Mouse (Mus musculus) heart, adult 9 months (tissue): ENCODE results near the gene Atp6v1f.

Experiments
- DNase-seq, 2 experiments: peaks; one replicate each; pipeline ENCODE4 v3.0.0; 2022; ENCODE audit warnings: low spot score in 2 of 2

The Atp6v1f gene

DNA sequence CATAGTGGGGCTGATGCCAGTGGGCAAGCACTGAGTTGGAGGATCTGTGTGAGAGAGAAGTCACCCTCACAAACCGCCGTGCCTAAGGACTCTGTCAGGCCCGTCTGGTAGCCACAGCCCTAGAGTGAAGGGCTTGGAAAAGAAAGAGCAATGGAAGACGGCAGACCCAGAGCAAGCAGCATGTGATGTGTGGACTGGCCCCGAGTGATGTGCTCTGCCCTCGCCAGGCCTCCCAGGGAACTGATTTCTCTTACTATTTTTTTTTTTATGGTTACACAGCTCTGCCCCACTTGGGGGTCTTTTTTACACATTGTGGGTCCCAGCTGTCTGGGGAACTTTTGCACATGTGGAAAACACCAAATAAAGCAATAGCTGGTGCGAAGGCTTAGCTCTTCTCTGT is 6.0 kb upstream of the Atp6v1f start:
- DNase-seq: no peak

DNA sequence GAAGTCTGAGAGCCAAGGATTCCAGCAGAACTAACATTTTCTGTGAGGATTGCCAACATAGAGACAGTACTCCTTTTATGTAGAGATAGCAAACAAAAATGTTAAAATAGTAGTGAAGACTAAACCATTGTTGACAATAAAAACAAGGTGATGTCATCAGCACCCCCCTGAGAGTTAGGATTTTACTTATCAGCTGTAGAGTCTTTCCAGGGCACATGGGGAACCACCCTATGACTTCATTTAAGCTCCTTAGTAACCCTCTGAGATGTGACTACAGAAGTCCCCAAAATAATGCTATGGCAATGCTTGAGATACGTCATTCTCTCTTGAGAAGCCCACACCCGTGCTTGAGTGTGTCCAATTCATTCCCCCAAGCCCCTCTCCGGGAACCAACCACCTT is 4.1 kb upstream of the Atp6v1f start:
- DNase-seq: no peak

DNA sequence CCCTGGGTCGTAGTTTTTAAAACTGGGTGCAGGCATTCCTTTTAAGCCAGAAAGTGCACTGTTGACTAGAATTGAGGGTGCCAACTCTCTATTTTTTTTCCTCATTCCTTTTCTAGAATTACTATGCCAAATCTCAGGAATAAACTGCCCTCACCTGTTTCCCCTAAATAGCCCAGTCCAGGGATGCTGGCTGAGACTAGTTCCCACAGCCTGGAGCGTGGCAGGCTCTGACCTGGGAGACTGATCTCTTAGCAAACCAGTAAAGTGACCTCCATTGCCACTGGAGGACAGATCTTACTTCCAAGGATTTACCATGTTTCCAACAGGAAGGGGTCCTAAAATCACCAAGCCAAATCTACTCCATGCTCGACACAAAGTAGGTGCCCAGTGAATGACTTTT is 1.3 kb downstream of the Atp6v1f start:
- no peak for DNase-seq

DNA sequence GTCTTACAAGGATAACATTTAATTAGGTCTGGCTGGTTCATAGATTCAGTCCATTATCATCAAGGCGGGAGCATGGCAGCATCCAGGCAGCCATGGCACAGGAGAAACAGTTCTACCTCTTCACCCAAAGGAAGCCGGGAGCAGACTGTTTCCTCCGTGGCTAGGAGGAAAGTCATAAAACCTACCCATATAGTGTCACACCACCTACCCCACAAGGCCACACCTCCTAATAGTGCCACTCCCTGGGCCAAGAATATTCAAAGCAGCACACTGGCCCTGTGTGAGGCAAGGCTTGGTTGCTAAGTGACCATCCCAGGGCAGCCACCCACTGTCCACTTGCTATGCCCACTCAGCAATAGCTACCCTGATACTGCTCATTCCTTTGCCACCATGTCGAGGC is 3.6 kb downstream of the Atp6v1f start, which contains the start of gene Atp6v1fnb:
Gene Atp6v1fnb, plus strand, starts transcription at position 301 of the 400 bp plus-strand sequence.
- no peak for DNase-seq

DNA sequence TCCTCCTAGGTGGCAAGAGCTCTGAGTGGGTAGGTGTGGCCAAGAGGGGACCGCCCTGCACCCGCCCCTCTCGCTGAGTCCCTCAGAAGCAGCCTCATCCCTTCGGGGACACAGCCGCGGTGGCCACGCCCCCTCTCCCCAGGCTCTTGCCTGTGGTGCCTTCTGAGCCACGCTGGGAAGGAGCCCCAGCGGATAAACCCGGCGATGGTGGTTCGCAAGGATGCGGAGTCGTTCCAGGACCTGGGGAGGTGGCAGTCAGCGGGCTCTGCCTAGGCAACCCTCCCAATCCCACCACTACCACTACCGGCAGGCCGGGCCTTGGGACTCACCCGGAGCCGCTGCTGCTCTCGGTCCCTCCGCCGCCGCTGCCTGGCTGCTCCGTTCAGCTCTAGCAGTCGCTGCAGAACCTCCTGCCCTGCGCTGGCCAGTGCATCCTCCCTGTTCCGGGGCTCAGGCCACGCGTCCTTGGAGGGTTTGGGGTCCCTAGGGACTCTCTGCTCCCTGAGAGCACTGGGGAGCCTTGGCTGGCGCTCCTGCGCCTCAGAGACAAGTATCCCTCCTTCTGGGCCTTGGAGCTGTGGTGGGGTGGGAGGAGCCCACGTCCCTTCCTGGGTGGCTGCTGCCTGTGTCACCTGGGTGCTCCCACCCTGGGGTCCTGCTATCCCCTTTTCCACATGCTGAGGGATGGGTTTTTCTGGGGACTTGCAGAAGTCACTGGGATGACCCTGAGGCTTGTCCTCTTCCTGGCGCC is 6.6 kb downstream of the Atp6v1f start:
- DNase-seq: peak; percentile 61

DNA sequence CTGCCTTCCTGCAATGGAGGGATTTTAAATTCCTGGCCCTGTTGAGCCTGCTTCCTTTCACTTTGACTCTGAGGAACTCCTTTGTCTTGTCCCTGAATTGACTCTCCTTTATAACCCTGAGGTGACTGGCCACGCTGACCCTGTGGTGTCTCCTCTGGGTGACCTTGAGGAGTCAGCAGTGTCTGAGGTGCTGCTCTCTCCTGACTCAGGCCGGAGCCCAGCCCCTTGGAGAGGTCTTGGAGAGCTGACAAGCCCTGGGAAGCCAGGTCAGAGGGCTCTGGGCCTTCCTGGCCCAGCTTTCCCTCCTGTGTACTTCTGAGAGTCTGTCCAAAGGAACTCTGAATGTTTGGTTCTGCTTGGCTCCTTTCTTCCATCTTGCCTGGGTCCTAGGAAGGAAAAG is 7.2 kb downstream of the Atp6v1f start:
- no peak for DNase-seq

DNA sequence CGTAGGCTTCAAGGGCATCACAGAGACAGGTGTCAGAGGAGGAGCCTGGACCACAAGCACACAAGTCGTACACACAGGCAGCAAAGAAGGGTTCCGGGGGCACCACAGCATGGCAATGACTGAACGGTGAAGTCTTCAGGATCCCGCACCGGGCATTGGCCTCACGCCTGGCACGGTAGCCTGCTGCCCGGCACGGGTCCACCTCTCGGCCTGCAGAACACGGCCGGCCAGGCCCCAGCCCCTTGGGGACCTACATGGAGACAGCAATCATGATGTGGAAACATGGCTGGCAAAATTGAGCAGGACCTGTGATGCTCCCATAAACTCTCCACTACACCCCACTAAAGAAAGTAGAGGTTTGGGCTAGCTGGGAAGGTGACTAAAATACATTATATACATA is 15.2 kb downstream of the Atp6v1f start:
- DNase-seq: no peak

DNA sequence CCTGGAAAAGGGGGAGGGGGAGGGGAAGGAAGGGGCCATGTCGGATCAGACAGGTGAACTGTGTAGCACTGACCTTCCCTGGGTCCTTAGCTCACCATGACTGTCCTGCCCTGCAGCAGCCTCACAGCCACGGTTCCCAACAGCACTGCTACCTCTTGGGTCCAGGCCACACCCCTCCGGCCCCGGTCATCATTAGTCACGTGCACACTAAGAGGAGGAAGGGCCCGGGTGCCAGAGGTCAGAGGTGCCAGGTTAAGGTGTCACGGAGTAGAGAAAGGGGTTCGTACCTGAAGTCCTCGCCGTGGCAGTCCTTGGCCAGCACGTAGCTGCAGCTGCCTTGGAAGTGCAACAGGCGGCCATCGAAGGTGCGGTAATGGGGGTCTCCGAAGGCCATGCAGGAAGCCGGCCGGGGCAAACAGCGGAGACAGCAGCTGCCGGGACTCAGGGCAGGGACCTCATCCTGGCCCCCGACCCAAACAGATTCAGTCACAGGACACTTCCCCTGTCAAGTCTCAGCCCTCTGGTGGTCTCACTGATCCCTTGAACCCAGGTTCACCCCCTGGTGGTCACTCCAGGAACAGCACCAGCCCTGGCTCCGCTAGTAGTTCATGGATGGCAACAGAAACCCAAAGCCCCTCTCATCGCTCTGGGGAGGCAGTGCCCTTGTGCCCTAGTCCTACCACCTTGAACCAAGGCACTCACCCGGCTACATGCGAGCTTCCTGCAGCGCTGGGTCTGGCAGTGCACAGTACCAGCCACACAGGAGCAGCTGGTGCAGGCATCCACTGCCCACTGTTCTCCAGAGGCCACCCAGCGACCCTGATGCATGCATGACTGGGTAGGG is 17.4 kb downstream of the Atp6v1f start:
- no peak for DNase-seq

DNA sequence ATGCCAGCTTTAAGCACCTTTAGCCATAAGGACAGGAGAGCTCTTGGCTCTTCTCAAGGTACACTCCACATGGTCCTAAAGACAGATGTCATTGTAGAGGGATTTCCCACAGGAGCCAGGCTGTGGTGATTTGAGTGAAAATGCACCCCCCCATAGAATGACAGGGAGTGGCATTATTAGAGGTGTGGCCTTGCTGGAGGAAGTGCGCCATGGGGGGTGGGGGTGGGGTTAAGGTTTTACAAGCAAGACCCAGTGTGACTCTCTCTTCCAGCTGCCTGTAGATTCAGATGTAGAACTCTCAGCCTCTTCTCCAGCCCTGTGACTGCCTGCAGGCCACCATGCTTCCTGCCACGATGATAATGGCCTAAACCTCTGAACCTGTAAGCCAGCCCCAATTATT is 18.4 kb downstream of the Atp6v1f start:
- DNase-seq: no peak

DNA sequence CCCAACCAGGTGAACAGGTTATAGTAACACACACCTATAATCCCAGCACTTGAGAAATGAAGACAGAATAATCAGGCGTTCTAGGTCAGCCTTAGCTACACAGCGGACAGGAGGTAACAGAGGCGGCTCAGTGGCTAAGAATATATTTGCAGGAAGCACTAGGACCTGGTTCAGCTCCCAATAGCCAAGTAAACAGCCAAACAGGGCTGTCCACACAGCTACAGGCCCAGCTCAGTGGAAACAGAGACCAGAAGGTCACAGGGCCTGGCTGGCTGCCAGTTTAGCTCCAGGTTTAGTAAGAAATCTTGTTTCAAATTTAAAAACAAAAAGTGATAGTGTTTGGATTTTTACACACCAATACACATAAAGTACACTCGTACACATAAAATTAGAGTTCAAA is 26.6 kb downstream of the Atp6v1f start:
- DNase-seq: no peak

DNA sequence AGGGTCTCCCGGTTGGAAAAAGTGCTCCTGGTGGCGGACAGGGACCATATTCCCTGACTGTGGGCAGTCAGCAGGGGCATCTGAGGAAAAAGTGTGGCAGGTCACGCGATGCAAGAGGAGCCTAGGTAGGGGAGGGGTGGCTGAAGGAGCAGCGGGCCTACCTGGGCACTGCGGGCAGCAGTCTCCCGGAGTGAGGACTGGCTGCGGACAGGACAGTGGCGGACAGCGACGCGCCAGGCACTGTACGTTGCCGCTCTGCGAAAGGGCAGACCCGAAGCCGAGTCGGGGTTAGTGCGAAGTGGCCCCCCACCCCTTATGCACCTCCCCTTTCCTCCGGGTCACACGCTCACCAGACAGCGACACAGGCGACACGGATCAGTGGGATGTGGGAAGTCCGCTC is 28.8 kb downstream of the Atp6v1f start:
- DNase-seq: no peak

DNA sequence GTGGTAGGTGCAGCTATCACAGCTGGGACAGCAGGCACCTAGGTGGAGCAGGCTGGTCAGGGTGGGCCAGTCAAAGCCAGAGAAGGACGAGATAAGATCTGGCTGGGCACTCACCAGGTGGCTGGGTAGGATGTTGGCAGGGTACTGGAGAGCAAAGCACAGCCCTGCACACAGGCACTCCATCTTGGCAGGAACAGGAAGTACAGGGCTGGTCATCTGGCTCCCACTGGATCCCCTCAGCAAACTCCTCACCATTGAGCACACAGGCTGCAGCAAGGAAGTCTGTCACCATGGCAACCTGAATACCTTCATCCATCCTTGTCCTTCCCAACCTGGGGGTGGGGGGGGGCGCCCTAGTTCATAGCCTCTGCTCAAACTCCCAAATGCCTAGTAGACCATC is 30.3 kb downstream of the Atp6v1f start:
- no peak for DNase-seq

DNA sequence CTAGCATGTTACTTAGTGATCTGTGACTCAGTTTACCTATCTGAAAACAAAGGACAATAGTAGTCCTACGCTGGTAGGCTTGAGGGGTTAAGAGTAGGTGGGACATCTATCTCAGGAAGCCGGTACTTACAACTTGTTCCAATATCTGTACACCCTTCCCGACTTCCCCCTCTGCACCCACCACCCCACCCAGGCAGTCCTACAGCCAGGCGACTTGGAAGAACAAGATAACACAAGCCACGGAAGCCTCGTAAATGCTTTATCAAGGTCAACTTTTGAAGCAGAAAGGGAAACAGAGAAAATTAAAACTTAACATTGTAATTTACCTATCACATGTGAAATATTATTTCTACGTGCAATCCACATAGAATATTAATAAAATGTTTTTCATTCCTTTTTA is 32.7 kb downstream of the Atp6v1f start:
- no peak for DNase-seq

DNA sequence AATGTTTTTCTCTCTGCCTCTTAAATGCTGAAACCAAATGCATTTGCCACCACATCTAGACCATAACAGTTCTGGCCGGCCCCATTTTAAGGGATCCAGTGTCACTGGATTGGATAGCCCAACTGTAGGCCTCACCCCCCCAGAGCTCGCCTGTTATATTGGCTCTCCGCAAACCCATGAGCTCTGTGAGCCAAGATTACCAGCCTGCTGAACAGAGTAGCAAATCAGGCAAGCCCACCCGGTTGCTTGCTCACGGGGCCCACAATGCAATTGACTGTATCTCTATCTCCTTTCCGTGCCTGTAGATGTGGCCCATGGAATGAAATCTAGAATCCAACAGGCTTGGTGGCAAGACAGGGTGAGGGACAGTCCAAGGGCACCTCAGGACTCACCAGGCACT is 33.3 kb downstream of the Atp6v1f start:
- no peak for DNase-seq

DNA sequence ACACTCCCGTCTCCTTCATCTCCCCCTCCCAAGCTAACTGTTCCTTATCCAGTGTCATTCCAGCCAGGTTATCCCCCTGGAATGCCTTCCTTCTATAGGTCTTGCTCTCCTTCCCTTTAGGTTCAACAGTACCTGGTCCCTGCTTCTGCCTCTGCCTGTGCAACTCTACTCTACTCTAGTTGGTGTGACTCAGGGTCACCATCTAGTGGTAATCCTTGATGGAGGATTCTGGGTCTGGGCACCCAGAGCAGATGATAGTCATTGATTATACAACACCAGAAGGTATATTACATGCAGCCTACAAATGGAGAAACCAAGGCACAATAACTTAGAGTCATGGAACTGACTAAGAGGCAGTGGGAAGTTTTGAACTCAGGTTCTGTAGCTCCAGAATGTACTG is 34.1 kb downstream of the Atp6v1f start:
- DNase-seq: no peak

DNA sequence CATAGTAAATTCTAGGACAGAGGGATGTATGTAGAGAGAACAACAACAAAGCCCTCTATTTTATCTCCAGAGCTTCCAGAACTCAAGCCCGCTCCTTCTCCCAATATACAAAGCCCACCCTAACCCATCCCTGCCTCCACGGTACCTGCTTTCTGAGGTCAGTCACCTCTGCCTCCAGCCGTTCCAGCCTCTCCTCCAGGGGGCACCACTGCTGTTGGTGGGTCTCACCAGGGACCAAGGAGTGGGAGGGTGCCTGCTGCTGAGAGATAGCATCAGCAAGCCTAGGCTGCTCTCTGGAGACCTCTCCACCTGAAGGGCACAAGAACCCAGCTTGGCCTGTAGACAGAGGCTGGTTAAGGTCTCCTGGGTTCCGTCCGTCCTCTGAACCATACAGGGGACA is 38.0 kb downstream of the Atp6v1f start:
- DNase-seq: no peak

DNA sequence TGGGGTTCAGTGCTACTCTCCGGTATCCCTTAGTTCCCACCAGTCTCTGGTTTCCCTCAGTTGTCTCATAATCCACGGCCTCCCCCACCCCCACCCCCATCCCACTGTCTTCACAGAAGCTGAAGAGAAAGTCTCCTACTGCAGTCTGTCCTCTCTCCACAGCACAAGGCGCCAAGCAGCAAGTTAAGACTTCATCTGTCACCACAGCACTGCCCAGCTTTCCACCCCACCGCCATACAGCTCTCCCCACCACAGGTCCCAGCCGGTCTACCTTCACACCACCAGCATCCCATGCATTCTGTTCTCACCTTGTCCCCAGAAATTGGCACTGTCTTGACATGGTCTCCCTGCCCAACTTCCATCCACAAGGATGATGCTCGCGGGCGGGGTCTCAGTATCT is 39.3 kb downstream of the Atp6v1f start:
- no peak for DNase-seq

DNA sequence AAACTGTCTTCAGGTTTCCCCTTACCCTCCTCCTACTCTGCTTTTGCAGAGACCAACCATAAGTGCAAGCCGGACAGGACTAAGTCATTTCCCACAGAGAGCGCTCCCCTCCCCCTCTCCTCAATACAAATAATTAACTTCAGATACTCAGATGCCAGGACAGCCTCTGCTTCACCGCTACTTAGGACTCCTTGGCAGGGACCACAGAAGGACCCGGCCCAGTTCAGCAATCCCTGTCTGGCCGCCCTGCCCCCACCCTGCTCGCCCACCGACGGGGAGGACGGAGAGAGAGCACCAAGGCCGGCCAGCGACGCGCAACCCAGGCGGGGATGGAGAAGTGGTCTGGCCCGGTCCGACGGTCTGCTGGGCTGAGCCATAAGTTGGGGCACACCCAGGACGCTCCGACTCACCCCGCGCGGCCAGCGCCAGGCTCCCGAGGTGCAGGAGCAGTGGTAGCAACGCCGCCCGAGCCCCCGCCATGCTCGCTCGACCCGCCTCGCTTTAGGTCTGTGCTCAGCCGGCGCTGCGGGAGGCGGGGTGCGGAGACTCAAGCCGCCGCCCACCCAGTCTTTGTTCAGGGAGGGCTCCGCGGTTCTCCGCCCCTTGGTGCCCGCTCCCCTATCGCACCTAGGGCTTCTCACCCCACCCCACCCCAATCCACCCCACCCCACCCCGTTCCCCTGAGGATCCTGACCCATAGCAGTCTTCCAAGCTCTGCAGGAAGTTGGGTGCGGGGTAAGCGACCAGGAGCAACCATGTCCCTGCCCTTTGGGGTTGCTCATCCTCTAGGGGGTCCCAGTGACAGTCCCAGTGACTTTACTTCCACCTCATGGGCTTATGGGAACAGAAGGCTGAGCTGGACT is 40.2 kb downstream of the Atp6v1f start, which contains the start of gene Kcp:
Gene Kcp, minus strand, starts transcription at position 506 of the 863 bp plus-strand sequence.
- DNase-seq: no peak

DNA sequence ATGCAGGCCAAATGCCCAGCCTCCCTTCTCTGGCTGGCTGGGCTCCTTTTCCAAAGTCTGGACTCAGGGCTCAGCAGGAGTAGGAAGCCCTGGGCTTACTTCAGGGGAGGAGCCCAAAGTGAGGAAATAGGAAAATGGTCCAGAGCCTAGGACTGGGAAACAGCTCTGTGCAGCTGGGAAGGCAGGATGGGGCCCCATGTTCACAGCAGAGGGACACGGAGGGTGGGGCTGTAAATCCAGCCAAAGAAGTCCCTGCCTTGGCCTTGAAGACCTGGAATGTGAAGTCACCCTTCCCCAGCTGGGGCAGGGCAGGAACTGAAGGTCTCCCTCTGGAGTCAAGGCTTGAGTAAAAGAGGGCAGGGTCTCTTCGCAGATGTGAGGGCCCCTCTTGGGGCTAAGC is 41.6 kb downstream of the Atp6v1f start:
- peak; percentile 55 to 61 for DNase-seq

DNA sequence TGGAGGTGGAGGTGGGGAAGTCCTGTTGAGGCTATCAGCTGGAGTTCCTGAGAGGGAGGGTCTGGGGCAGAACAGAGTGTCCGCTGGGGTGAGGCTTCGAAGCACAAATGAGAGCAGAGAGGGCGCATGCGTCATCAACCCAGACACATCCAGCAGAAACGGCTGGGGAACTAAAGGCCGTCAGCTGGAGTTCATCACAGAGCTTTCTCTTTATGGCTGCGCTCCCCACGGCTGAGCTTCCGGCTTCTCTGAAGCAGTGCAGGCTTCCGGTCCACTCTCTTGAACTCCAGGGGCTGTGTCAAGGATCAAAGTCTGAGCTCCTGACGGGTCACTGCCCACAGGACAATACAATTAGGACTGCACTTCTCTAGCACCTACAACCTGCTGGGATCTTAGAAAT is 45.8 kb downstream of the Atp6v1f start:
- peak; percentile 56 to 61 for DNase-seq

DNA sequence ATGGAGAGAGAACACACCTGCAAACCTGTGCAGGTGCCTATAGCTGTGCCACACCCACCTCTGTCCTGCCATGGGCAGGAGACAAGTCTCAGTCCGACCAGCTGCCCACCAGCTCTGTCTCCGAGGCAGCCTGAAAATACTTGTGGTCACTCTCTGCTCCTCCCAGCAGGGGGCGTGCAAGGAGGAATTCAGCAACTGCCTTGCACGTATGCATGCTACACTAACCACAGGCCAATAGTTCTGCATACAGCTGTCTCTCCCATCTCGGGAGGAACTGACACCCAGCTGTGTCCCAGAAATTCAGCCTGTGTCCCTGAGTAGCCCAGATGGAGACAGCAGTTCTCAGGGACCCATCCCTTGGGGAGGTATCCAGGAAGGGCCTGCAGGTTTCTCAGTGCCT is 49.6 kb downstream of the Atp6v1f start:
- peak; percentile 49 to 63 for DNase-seq
